Mouse (Mus musculus) frontal cortex, postnatal 14 days (tissue): ENCODE results near the gene Gm3633.
"Not testable (repeated sequence)": the region's sequence is repeated elsewhere in the genome, so short reads cannot be mapped to it uniquely, and the experiment has no call there.

Experiments used
- DNase-seq, 2 experiments: peaks; one replicate each; pipeline ENCODE4 v3.0.0; 2022; ENCODE audit warnings: low spot score in 2 of 2

Gm3633 gene

DNA sequence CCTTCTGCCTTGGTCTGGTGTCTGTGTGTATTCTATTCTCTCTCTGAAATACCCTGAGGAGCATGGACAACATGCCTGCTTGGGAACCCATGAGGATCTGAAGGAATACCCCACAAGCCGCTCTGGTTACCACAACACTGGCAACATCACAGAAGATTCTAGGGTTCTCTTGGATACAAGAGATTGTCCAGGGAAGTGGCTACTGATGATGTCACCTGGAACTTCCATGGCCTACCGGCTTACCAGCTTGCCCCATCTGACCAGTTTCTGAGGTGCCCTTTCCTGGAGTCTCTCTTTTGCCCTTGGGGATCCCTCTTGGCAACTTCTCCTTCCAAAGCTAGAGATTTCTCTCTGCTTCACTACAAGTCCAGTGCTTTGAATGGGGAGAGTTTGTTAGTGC lies at the start of gene Gm3633:
Gene Gm3633, minus strand, starts transcription at position 101 of the 400 bp plus-strand sequence.
- DNase-seq, result not testable (repeated sequence)

DNA sequence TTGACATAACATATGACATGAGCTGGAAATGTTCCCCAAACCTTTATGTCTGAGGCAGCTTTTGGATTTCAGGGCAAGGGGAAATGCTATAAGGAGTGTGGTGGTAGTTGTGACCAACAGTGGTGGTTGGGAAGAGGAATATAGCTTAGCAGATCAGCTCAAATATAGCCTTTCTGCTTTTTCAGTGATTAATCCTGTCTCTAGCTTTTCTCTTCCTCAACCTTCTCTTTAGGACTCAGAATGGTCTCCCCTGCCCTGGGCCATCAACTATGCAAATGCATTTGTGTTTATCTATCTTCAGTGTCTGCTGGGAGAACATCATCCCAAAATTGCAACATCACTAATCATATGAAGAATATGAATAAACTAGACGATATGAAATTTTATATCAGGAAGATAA lies 13.9 kb upstream of the Gm3633 start, which contains the start of gene Gm10378:
Gene Gm10378, plus strand, starts transcription at position 301 of the 400 bp plus-strand sequence.
- DNase-seq, result not testable (repeated sequence)

DNA sequence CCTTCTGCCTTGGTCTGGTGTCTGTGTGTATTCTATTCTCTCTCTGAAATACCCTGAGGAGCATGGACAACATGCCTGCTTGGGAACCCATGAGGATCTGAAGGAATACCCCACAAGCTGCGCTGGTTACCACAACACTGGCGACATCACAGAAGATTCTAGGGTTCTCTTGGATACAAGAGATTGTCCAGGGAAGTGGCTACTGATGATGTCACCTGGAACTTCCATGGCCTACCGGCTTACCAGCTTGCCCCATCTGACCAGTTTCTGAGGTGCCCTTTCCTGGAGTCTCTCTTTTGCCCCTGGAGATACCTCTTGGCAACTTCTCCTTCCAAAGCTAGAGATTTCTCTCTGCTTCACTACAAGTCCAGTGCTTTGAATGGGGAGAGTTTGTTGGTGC lies 41.9 kb downstream of the Gm3633 start, which contains the start of gene Gm17124:
Gene Gm17124, minus strand, starts transcription at position 101 of the 400 bp plus-strand sequence.
- not testable (repeated sequence) for DNase-seq
